Mouse (Mus musculus) stomach, postnatal 0 days (tissue): ENCODE measurements around the gene Slc39a1. TPM values are rescaled to one million over a fixed set of nuclear protein-coding genes. Genes with fewer than 3 reads are reported as not detected.
A peak's percentile ranks its signal among the peaks of the same experiment; 100 is the strongest.

ENCODE experiments used
- ATAC-seq: fragments of 200-750 bp; cut with Nextera tagmentation; 2 replicates; pipeline ENCODE4 v1.8.0; 2017; ENCODE audit not compliant: low FRiP score, low TSS enrichment
- DNase-seq: peaks from one replicate; pipeline ENCODE4 v3.0.0-alpha.2; 2016; ENCODE audit warnings: low spot score
- H3K27ac ChIP-seq: fragments of 300-500 bp; sonication (generic); replicated peaks from 2 replicates; pipeline ENCODE4 v1.5.1; 2014; ENCODE audit warnings: mild to moderate bottlenecking, control low read depth
- H3K27me3 ChIP-seq: fragments of 300-500 bp; sonication (generic); 2 replicates; pipeline ENCODE4 v1.6.1; 2014; ENCODE audit warnings: low read length; ENCODE audit not compliant: control insufficient read depth, insufficient read depth
- H3K36me3 ChIP-seq: fragments of 300-500 bp; sonication (generic); 2 replicates; pipeline ENCODE4 v1.6.1; 2014; ENCODE audit warnings: low read length, mixed read lengths; ENCODE audit not compliant: control insufficient read depth, insufficient read depth
- H3K4me1 ChIP-seq: fragments of 300-500 bp; sonication (generic); replicated peaks from 2 replicates; pipeline ENCODE4 v1.6.1; 2014; ENCODE audit warnings: antibody characterized with exemption; ENCODE audit not compliant: control insufficient read depth, insufficient read depth
- H3K4me2 ChIP-seq: fragments of 300-500 bp; sonication (generic); replicated peaks from 2 replicates; pipeline ENCODE4 v1.6.1; 2014; ENCODE audit warnings: low read depth, mild to moderate bottlenecking, control low read depth, moderate library complexity
- H3K4me3 ChIP-seq: fragments of 300-500 bp; sonication (generic); 2 replicates; pipeline ENCODE4 v1.5.1; 2014; ENCODE audit warnings: low read depth, low read length, control low read depth
- H3K9ac ChIP-seq: fragments of 300-500 bp; sonication (generic); 2 replicates; pipeline ENCODE4 v1.6.1; 2014; ENCODE audit warnings: mild to moderate bottlenecking, low read length, control low read depth, mixed read lengths
- H3K9me3 ChIP-seq: fragments of 300-500 bp; sonication (generic); 2 replicates; pipeline ENCODE4 v1.6.1; 2016; ENCODE audit warnings: low read length; ENCODE audit not compliant: control insufficient read depth
- CTCF ChIP-seq: IDR thresholded peaks from 2 replicates; pipeline ENCODE4 v1.5.1; 2016; ENCODE audit warnings: antibody characterized with exemption, low read depth, mild to moderate bottlenecking, moderate library complexity
- EP300 ChIP-seq: optimal IDR thresholded peaks from 2 replicates; pipeline ENCODE3; 2016; ENCODE audit warnings: antibody characterized with exemption
- WGBS: fragments of 180-500 bp; shearing (Covaris S2); extraction: QIAGEN DNeasy Blood & Tissue Kit; methylation state at CpG from one replicate; pipeline ENCODE4 v1.1.7; 2014; 5-methylcytosine and 5-hydroxymethylcytosine counted together
- microRNA-seq: library from miRNA; unstranded; fragments of <30 nt; microRNA quantifications from one replicate; pipeline ENCODE4, GENCODE M21; 2016
- polyA plus RNA-seq: library from polyadenylated mRNA; unstranded; fragments of >200 nt; fragmentation: Nextera tagmentation; extraction: Ambion mirVana; gene quantifications from 2 replicates; pipeline ENCODE4 v1.2.1, GENCODE M21; 2015

Slc39a1 gene
- polyA plus RNA-seq, 1 experiment from 2014 or later = 102 TPM

GRCm38 (mm10) chr3:90293352-90294063 is 45.5 kb downstream of the Slc39a1 start:
- H3K36me3 ChIP-seq = no peaks in the 10 kb centered on the region
- peak; percentile 13; the same call in 1 of the 2 replicates for TF ChIP-seq CTCF
- TF ChIP-seq EP300 = no peak
- peaks cover 3% of the 10 kb centered on the region; the same call in 1 of the 2 replicates for H3K4me1 ChIP-seq
- no peaks in the 10 kb centered on the region for H3K27me3 ChIP-seq
- peak overlapping the region; percentile 99 for H3K9ac ChIP-seq
- DNase-seq = peak; percentile 80
- WGBS = under 1% methylated on average over 29 of the region's 68 CpGs
- no peaks in the 10 kb centered on the region for H3K9me3 ChIP-seq
- H3K4me2 ChIP-seq = peak overlapping the region; percentile 69
- H3K4me3 ChIP-seq = peak overlapping the region; percentile 91
- peak overlapping the region; percentile 96 for H3K27ac ChIP-seq
- ATAC-seq = peak; percentile 27

GRCm38 (mm10) chr3:90294064-90294440 is 46.1 kb downstream of the Slc39a1 start:
- DNase-seq (no peak), ATAC-seq (no peak)
- WGBS = 3% methylated on average over 11 of the region's 11 CpGs
- H3K36me3 ChIP-seq = no peaks in the 10 kb centered on the region
- H3K4me1 ChIP-seq = peaks cover 3% of the 10 kb centered on the region; the same call in 1 of the 2 replicates
- no peaks in the 10 kb centered on the region for H3K9me3 ChIP-seq
- H3K9ac ChIP-seq = peak overlapping the region; percentile 99
- no peaks in the 10 kb centered on the region for H3K27me3 ChIP-seq
- TF ChIP-seq CTCF (no peak), EP300 (no peak)
- peak overlapping the region; percentile 96 for H3K27ac ChIP-seq
- peak overlapping the region; percentile 69 for H3K4me2 ChIP-seq
- H3K4me3 ChIP-seq = peak overlapping the region; percentile 91

GRCm38 (mm10) chr3:90294651-90295050 is 46.7 kb downstream of the Slc39a1 start:
- H3K27ac ChIP-seq = no peak overlapping the region
- TF ChIP-seq CTCF = no peak
- no peak for TF ChIP-seq EP300
- 60% methylated on average over 2 of the region's 2 CpGs for WGBS
- H3K9ac ChIP-seq = no peak overlapping the region
- no peaks in the 10 kb centered on the region for H3K27me3 ChIP-seq
- no peaks in the 10 kb centered on the region for H3K9me3 ChIP-seq
- ATAC-seq (no peak), DNase-seq (no peak)
- H3K4me1 ChIP-seq = peaks cover 3% of the 10 kb centered on the region; the same call in 1 of the 2 replicates
- no peaks in the 10 kb centered on the region for H3K36me3 ChIP-seq
- peak overlapping the region; percentile 91 for H3K4me3 ChIP-seq
- peak overlapping the region; percentile 69 for H3K4me2 ChIP-seq

Small RNAs within 50 kb of the gene (microRNA-seq; reads per million reads assigned to microRNA genes)
- gene Mir7012 = not detected

Other genes starting within 250 kb of the Slc39a1 start
- 73.6 and 77.7 TPM in 2 replicates for gene Hax1, start 249.4 kb upstream of the Slc39a1 start, polyA plus RNA-seq
- gene 4933434E20Rik, start 196.5 kb upstream of the Slc39a1 start, polyA plus RNA-seq = 109 and 115 TPM in 2 replicates
- gene Ubap2l, start 195.5 kb upstream of the Slc39a1 start, polyA plus RNA-seq = 75.2 and 80.4 TPM in 2 replicates
- gene Tpm3, start 175.5 kb upstream of the Slc39a1 start, polyA plus RNA-seq = 327 TPM in 2 replicates
- 0.05 and 0.06 TPM in 2 replicates for gene Nup210l, start 144.0 kb upstream of the Slc39a1 start, polyA plus RNA-seq
- gene Rps27, start 34.5 kb upstream of the Slc39a1 start, polyA plus RNA-seq = 1,661 and 1,706 TPM in 2 replicates
- 17.8 and 18.2 TPM in 2 replicates for gene Rab13, start 34.5 kb upstream of the Slc39a1 start, polyA plus RNA-seq
- 131 TPM in 2 replicates for gene Jtb, start 16.6 kb upstream of the Slc39a1 start, polyA plus RNA-seq
- gene Creb3l4, start 4.7 kb upstream of the Slc39a1 start, polyA plus RNA-seq = 41.9 TPM in 2 replicates
- 8.9 and 11.8 TPM in 2 replicates for gene Crtc2, start 6.0 kb downstream of the Slc39a1 start, polyA plus RNA-seq
- 0.95 and 1.1 TPM in 2 replicates for gene Dennd4b, start 17.0 kb downstream of the Slc39a1 start, polyA plus RNA-seq
- 4.0 and 4.8 TPM in 2 replicates for gene Gatad2b, start 45.0 kb downstream of the Slc39a1 start, polyA plus RNA-seq
- 4.7 and 5.3 TPM in 2 replicates for gene Slc27a3, start 141.8 kb downstream of the Slc39a1 start, polyA plus RNA-seq
- 9.2 and 9.7 TPM in 2 replicates for gene Ints3, start 185.4 kb downstream of the Slc39a1 start, polyA plus RNA-seq
- 3.0 and 3.6 TPM in 2 replicates for gene Npr1, start 217.7 kb downstream of the Slc39a1 start, polyA plus RNA-seq
- 55.9 and 57.6 TPM in 2 replicates for gene Ilf2, start 228.0 kb downstream of the Slc39a1 start, polyA plus RNA-seq
- 63.4 and 68.2 TPM in 2 replicates for gene Snapin, start 242.9 kb downstream of the Slc39a1 start, polyA plus RNA-seq